Mouse (Mus musculus) hindbrain, embryonic 10.5 days (tissue): ENCODE results near the gene Slc6a18. TPM values are rescaled to one million over a fixed set of nuclear protein-coding genes. Genes with fewer than 3 reads are reported as not detected.
A peak's percentile ranks its signal among the peaks of the same experiment; 100 is the strongest.
"Not testable (repeated sequence)": the region's sequence is repeated elsewhere in the genome, so short reads cannot be mapped to it uniquely, and the experiment has no call there.

Experiments used
- DNase-seq: peaks from one replicate; pipeline ENCODE4 v3.0.0-alpha.2; 2017; ENCODE audit warnings: low spot score
- H3K27ac ChIP-seq: fragments of 300-500 bp; sonication (generic); 2 replicates; pipeline ENCODE4 v1.5.1; 2016; ENCODE audit warnings: mild to moderate bottlenecking, moderate library complexity
- H3K27me3 ChIP-seq: fragments of 300-500 bp; sonication (generic); 2 replicates; pipeline ENCODE4 v1.6.1; 2016; ENCODE audit warnings: mild to moderate bottlenecking; ENCODE audit not compliant: poor library complexity, insufficient read depth, severe bottlenecking
- H3K36me3 ChIP-seq: fragments of 300-500 bp; sonication (generic); 2 replicates; pipeline ENCODE4 v1.6.1; 2016; ENCODE audit warnings: mild to moderate bottlenecking, moderate library complexity
- H3K4me1 ChIP-seq: fragments of 300-500 bp; sonication (generic); replicated peaks from 2 replicates; pipeline ENCODE4 v1.6.1; 2016; ENCODE audit warnings: mild to moderate bottlenecking
- H3K4me3 ChIP-seq: fragments of 300-500 bp; sonication (generic); 2 replicates; pipeline ENCODE4 v1.5.1; 2016; ENCODE audit warnings: mild to moderate bottlenecking, moderate library complexity
- H3K9me3 ChIP-seq: fragments of 300-500 bp; sonication (generic); 2 replicates; pipeline ENCODE4 v1.6.1; 2016; ENCODE audit warnings: mild to moderate bottlenecking, moderate library complexity
- WGBS: fragments of 180-500 bp; shearing (Covaris S2); methylation state at CpG from one replicate; pipeline ENCODE4 v1.1.7; 2016; 5-methylcytosine and 5-hydroxymethylcytosine counted together
- polyA plus RNA-seq: library from polyadenylated mRNA; unstranded; fragments of >200 nt; fragmentation: Nextera tagmentation; extraction: Ambion mirVana; gene quantifications from 2 replicates; pipeline ENCODE4 v1.2.1, GENCODE M21; 2016

The Slc6a18 gene
- polyA plus RNA-seq = not detected in 2 replicates

GRCm38 (mm10) chr13:73677853-73678252, at the start of gene Slc6a18:
Slc6a18 (minus strand) TSS chr13:73678023.
- no peak within 1 kb of the TSS for H3K4me3 ChIP-seq
- H3K27me3 ChIP-seq = no peaks in the 10 kb centered on the region
- 86% methylated on average over 3 of the region's 3 CpGs for WGBS

GRCm38 (mm10) chr13:73725315-73725714, 47.5 kb upstream of the Slc6a18 start:
- Histone ChIP-seq H3K4me1 (peaks cover 9% of the 10 kb centered on the region; the same call in 1 of the 2 replicates), H3K27me3 (no peaks in the 10 kb centered on the region), H3K4me3 (no peak overlapping the region), H3K9me3 (no peaks in the 10 kb centered on the region), H3K27ac (no peak overlapping the region), H3K36me3 (no peaks in the 10 kb centered on the region)
- no peak for DNase-seq
- WGBS = 84% methylated on average over 5 of the region's 5 CpGs

More at GRCm38 (mm10) chr13:73677853-73678252, at the start of gene Slc6a18:
- Histone ChIP-seq H3K9me3 (no peaks in the 10 kb centered on the region), H3K27ac (no peak within 1 kb of the TSS), H3K4me1 (no peaks in the 10 kb centered on the region), H3K36me3 (no peaks in the 10 kb centered on the region)
- no peak for DNase-seq

GRCm38 (mm10) chr13:73723081-73723668, 45.4 kb upstream of the Slc6a18 start:
- DNase-seq = peak; percentile 38
- no peak overlapping the region for H3K4me3 ChIP-seq

GRCm38 (mm10) chr13:73720241-73720640, 42.4 kb upstream of the Slc6a18 start:
- no peak overlapping the region for H3K27ac ChIP-seq
- DNase-seq = no peak
- H3K4me3 ChIP-seq = no peak overlapping the region
- no peaks in the 10 kb centered on the region for H3K9me3 ChIP-seq
- 0 out of 2 replicates have a peak, but pooled peaks cover 3% of the 10 kb centered on the region for H3K27me3 ChIP-seq
- no peaks in the 10 kb centered on the region for H3K36me3 ChIP-seq
- H3K4me1 ChIP-seq = no peaks in the 10 kb centered on the region; the same call in 1 of the 2 replicates
- WGBS = 85% methylated on average over 4 of the region's 4 CpGs

More at GRCm38 (mm10) chr13:73723081-73723668, 45.4 kb upstream of the Slc6a18 start:
- Histone ChIP-seq H3K4me1 (peaks cover 9% of the 10 kb centered on the region; the same call in 1 of the 2 replicates), H3K27ac (no peak overlapping the region), H3K9me3 (no peaks in the 10 kb centered on the region), H3K27me3 (no peaks in the 10 kb centered on the region), H3K36me3 (no peaks in the 10 kb centered on the region)
- 36% methylated on average over 8 of the region's 8 CpGs for WGBS

GRCm38 (mm10) chr13:73718225-73718624, 40.4 kb upstream of the Slc6a18 start:
- Histone ChIP-seq H3K4me3 (no peak overlapping the region), H3K27me3 (0 out of 2 replicates have a peak, but pooled peaks cover 3% of the 10 kb centered on the region)
- 6% methylated on average over 2 of the region's 2 CpGs for WGBS

GRCm38 (mm10) chr13:73714020-73714419, 36.2 kb upstream of the Slc6a18 start:
- 0 out of 2 replicates have a peak, but pooled peaks cover 3% of the 10 kb centered on the region for H3K27me3 ChIP-seq
- WGBS = 69% methylated on average over 2 of the region's 2 CpGs
- H3K4me3 ChIP-seq = no peak overlapping the region
- no peaks in the 10 kb centered on the region for H3K4me1 ChIP-seq
- DNase-seq = no peak
- H3K27ac ChIP-seq = no peak overlapping the region
- no peaks in the 10 kb centered on the region for H3K9me3 ChIP-seq
- no peaks in the 10 kb centered on the region for H3K36me3 ChIP-seq

More at GRCm38 (mm10) chr13:73718225-73718624, 40.4 kb upstream of the Slc6a18 start:
- Histone ChIP-seq H3K4me1 (no peaks in the 10 kb centered on the region; the same call in 1 of the 2 replicates), H3K36me3 (no peaks in the 10 kb centered on the region), H3K27ac (no peak overlapping the region), H3K9me3 (no peaks in the 10 kb centered on the region)
- DNase-seq = peak; percentile 82

GRCm38 (mm10) chr13:73713204-73713603, 35.4 kb upstream of the Slc6a18 start:
- H3K36me3 ChIP-seq = no peaks in the 10 kb centered on the region
- no peak for DNase-seq
- H3K4me1 ChIP-seq = no peaks in the 10 kb centered on the region
- no peaks in the 10 kb centered on the region for H3K9me3 ChIP-seq
- no peak overlapping the region for H3K4me3 ChIP-seq
- H3K27me3 ChIP-seq = 0 out of 2 replicates have a peak, but pooled peaks cover 3% of the 10 kb centered on the region
- 84% methylated on average over 4 of the region's 4 CpGs for WGBS
- H3K27ac ChIP-seq = no peak overlapping the region

GRCm38 (mm10) chr13:73712228-73712627, 34.4 kb upstream of the Slc6a18 start:
- Histone ChIP-seq H3K36me3 (no peaks in the 10 kb centered on the region), H3K27me3 (0 out of 2 replicates have a peak, but pooled peaks cover 3% of the 10 kb centered on the region), H3K9me3 (no peaks in the 10 kb centered on the region), H3K4me3 (no peak overlapping the region), H3K4me1 (no peaks in the 10 kb centered on the region), H3K27ac (no peak overlapping the region)
- no peak for DNase-seq
- WGBS = 82% methylated on average over 3 of the region's 3 CpGs

GRCm38 (mm10) chr13:73711803-73712202, 34.0 kb upstream of the Slc6a18 start:
- Histone ChIP-seq H3K27ac (no peak overlapping the region), H3K9me3 (no peaks in the 10 kb centered on the region), H3K36me3 (no peaks in the 10 kb centered on the region), H3K4me3 (no peak overlapping the region), H3K4me1 (no peaks in the 10 kb centered on the region), H3K27me3 (0 out of 2 replicates have a peak, but pooled peaks cover 3% of the 10 kb centered on the region)
- no peak for DNase-seq
- 89% methylated on average over 5 of the region's 5 CpGs for WGBS

GRCm38 (mm10) chr13:73711221-73711620, 33.4 kb upstream of the Slc6a18 start:
- Histone ChIP-seq H3K36me3 (no peaks in the 10 kb centered on the region), H3K9me3 (no peaks in the 10 kb centered on the region), H3K27me3 (no peaks in the 10 kb centered on the region), H3K4me1 (no peaks in the 10 kb centered on the region), H3K27ac (no peak overlapping the region), H3K4me3 (no peak overlapping the region)
- 95% methylated on average over 5 of the region's 5 CpGs for WGBS
- no peak for DNase-seq

- Histone ChIP-seq H3K27ac (no peak overlapping the region), H3K36me3 (no peaks in the 10 kb centered on the region), H3K9me3 (no peaks in the 10 kb centered on the region), H3K4me3 (no peak overlapping the region), H3K27me3 (no peaks in the 10 kb centered on the region), H3K4me1 (no peaks in the 10 kb centered on the region)
- WGBS = 83% methylated on average over 6 of the region's 6 CpGs
- no peak for DNase-seq
These were observed 31.7 kb upstream of the Slc6a18 start for GRCm38 (mm10) chr13:73709491-73709890.

GRCm38 (mm10) chr13:73704694-73705325, 27.0 kb upstream of the Slc6a18 start, which contains the start of gene Slc6a19:
Slc6a19 (minus strand) TSS chr13:73704865.
- no peak within 1 kb of the TSS for H3K4me3 ChIP-seq
- 90% methylated on average over 7 of the region's 7 CpGs for WGBS
- no peaks in the 10 kb centered on the region for H3K9me3 ChIP-seq
- no peaks in the 10 kb centered on the region for H3K27me3 ChIP-seq
- H3K4me1 ChIP-seq = no peaks in the 10 kb centered on the region
- H3K27ac ChIP-seq = no peak within 1 kb of the TSS
- no peak for DNase-seq
- no peaks in the 10 kb centered on the region for H3K36me3 ChIP-seq

GRCm38 (mm10) chr13:73703486-73703885, 25.7 kb upstream of the Slc6a18 start:
- H3K27me3 ChIP-seq, H3K4me1 ChIP-seq, H3K36me3 ChIP-seq, H3K9me3 ChIP-seq, DNase-seq, H3K27ac ChIP-seq, H3K4me3 ChIP-seq: not testable (repeated sequence)
- WGBS = 88% methylated on average over 4 of the region's 4 CpGs
